Mouse (Mus musculus): ENCODE data around the gene Gm37240. TPM values are rescaled to one million over a fixed set of nuclear protein-coding genes. Genes with fewer than 3 reads are reported as not detected.

Gene Gm37240
- polyA plus RNA-seq, 1 experiment from 2014 or later = 12.7 TPM

DNA sequence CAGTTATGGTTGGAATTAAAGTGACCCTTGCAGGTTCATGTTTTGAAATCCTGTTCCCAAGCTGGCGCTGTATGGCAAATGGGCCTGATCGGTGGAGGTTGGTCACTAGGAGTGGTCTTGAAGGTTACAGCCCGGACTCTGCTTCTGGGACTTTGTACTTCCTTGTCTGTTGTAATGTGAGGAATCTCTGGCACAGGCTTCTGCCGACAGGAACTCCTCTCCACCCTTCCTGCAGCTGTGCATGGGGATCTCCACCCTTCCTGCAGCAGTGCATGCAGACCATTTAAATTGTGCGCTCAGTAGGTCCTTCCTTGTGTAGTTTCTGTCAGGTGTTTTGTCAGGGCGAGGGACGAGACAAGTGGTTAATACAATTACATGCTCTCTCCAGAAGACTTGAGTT, 1034.4 kb downstream of the Gm37240 start:
- peak; percentile 58; the same call in 1 of the 2 replicates for ATAC-seq (replicated peaks; ENCODE audit: insufficient number of reproducible peaks, insufficient read depth, low FRiP score, low read depth)
- peak overlapping the region; percentile 16; the same call in 1 of the 2 replicates for H3K4me2 ChIP-seq

DNA sequence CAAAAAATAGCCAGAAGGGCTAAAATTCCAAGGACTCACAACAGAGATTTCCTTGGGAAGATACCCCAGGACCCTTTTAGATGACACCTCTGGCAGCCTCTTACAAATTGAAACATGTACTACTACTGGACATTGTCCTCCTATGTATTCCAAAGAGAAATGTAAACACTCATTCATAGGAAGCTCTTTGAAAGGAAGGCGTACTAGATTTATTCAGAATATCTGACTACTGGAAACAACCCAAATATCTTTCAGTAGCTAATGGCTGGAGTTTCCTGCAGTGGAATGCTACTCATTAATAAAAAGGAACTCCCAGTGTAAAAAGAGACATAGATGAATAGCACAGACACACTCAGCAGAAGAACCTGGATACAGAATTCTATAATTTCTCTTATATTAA, 1035.5 kb downstream of the Gm37240 start:
- ATAC-seq (replicated peaks; ENCODE audit: insufficient number of reproducible peaks, insufficient read depth, low FRiP score, low read depth) = no peak
- H3K9me3 ChIP-seq (replicated peaks) = no peaks in the 10 kb centered on the region
- H3K27ac ChIP-seq = peak overlapping the region; percentile 36; the same call in 1 of the 2 replicates
- 13% methylated on average over 1 of the region's 1 CpGs for WGBS
- no peak overlapping the region for H3K9ac ChIP-seq
- H3K4me1 ChIP-seq (replicated peaks) = peaks cover 32% of the 10 kb centered on the region
- H3K36me3 ChIP-seq = no peaks in the 10 kb centered on the region
- H3K27me3 ChIP-seq = no peaks in the 10 kb centered on the region
- H3K4me2 ChIP-seq = no peak overlapping the region
- H3K4me3 ChIP-seq = no peak overlapping the region

More for the DNA sequence above, 1034.4 kb downstream of the Gm37240 start:
- 47% methylated on average over 7 of the region's 7 CpGs for WGBS
- no peaks in the 10 kb centered on the region for H3K9me3 ChIP-seq (replicated peaks)
- peak overlapping the region; percentile 54 for H3K27ac ChIP-seq
- H3K36me3 ChIP-seq = no peaks in the 10 kb centered on the region
- peaks cover 24% of the 10 kb centered on the region for H3K4me1 ChIP-seq (replicated peaks)
- H3K4me3 ChIP-seq = no peak overlapping the region
- H3K27me3 ChIP-seq = no peaks in the 10 kb centered on the region
- H3K9ac ChIP-seq = no peak overlapping the region

DNA sequence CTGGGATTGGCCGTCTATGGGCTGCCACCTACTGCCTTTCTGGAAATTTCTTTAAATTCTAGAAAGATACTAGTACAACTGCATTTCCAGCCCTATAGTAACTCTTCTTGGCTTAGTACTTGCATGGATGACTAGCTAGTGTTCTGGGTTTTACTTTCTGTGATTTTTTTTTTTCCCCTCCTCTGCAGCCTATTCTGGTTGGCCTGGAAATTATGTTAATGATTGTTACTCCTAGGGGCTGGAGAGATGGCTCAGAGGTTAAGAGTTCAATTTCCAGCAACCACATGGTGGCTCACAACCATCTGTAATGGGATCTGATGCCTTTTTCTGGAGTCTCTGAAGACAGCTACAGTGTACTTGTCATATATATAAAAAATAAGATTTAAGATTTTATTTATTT, 1036.9 kb downstream of the Gm37240 start:
- no peak for ATAC-seq (replicated peaks; ENCODE audit: insufficient number of reproducible peaks, insufficient read depth, low FRiP score, low read depth)
- no peak overlapping the region for H3K27ac ChIP-seq
- H3K36me3 ChIP-seq = no peaks in the 10 kb centered on the region
- no peaks in the 10 kb centered on the region for H3K9me3 ChIP-seq (replicated peaks)
- H3K27me3 ChIP-seq = no peaks in the 10 kb centered on the region
- H3K9ac ChIP-seq = no peak overlapping the region
- WGBS = 80% methylated on average over 1 of the region's 1 CpGs
- no peak overlapping the region for H3K4me2 ChIP-seq
- no peak overlapping the region for H3K4me3 ChIP-seq
- H3K4me1 ChIP-seq (replicated peaks) = peaks cover 32% of the 10 kb centered on the region

DNA sequence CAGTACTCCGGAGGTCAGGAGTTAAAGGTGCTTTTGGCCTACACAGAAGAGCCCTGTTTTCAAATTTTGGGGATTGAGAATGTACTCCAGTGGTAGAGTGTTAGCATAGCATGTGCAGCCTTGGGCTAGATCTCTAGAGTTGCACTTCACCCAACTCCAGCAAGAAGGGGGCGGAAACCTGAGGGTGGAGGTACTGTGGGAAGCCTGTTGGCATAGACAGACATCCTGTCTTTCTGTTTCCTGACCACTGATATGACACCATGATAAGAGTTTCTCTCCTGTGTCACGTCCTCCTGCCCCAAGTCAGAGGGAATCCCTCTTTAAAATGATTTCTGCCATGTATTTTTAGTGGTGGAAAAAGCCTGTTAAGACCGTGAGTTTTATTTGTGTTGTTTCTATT, 1038.5 kb downstream of the Gm37240 start:
- WGBS = 64% methylated on average over 4 of the region's 4 CpGs
- Histone ChIP-seq H3K36me3 (no peaks in the 10 kb centered on the region), H3K4me1 (replicated peaks) (peaks cover 31% of the 10 kb centered on the region), H3K27me3 (no peaks in the 10 kb centered on the region), H3K27ac (no peak overlapping the region), H3K4me2 (no peak overlapping the region), H3K9ac (no peak overlapping the region), H3K9me3 (replicated peaks) (no peaks in the 10 kb centered on the region), H3K4me3 (no peak overlapping the region)
- 0 out of 2 replicates have a peak, but pooled peaks have one; percentile 47 for ATAC-seq (replicated peaks; ENCODE audit: insufficient number of reproducible peaks, insufficient read depth, low FRiP score, low read depth)

DNA sequence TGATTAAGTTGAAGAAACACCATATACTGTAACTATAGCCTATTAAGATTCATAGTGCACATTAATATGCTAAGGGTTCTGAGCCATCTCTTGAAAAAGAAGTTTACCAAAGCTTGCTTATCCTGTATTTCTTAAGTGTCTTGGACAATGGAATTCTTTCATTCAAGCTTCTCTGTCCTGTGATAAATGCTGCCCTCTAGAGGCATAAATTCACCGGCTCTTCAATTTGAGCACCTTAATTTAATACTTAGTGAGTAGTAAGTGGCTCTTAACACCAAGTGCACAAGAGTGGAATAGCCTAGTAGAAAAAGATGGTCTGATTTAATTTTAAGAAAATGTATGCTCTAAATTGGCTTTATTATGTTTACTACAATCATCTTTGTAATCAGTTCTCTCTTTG, 1043.7 kb downstream of the Gm37240 start:
- H3K27me3 ChIP-seq = no peaks in the 10 kb centered on the region
- WGBS = 32% methylated on average over 1 of the region's 1 CpGs
- H3K4me2 ChIP-seq = no peak overlapping the region
- H3K4me3 ChIP-seq = no peak overlapping the region
- H3K9me3 ChIP-seq (replicated peaks) = no peaks in the 10 kb centered on the region
- H3K27ac ChIP-seq = no peak overlapping the region
- peaks cover 10% of the 10 kb centered on the region; the same call in 1 of the 2 replicates for H3K4me1 ChIP-seq (replicated peaks)
- H3K36me3 ChIP-seq = no peaks in the 10 kb centered on the region
- H3K9ac ChIP-seq = no peak overlapping the region
- no peak for ATAC-seq (replicated peaks; ENCODE audit: insufficient number of reproducible peaks, insufficient read depth, low FRiP score, low read depth)

DNA sequence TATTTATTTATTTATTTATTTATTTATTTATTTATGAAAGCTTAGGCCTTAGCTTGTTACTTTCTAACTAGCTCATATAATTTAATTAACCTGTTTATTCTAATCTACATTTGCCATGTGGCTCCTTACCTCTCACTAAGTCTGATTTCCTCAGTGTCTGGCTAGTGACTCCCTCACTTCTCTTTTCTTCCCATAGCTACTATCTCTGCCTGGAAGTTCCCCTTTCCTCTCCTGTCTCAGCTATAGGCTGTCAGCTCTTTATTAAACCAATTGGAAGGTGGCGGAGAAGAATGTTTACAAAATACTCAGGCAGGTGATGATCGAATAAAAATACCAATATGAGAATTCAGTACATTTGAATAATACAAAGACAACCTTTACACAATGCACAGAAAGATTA, 1044.5 kb downstream of the Gm37240 start:
- 78% methylated on average over 2 of the region's 2 CpGs for WGBS
- H3K36me3 ChIP-seq = no peaks in the 10 kb centered on the region
- H3K9me3 ChIP-seq (replicated peaks) = no peaks in the 10 kb centered on the region
- ATAC-seq (replicated peaks; ENCODE audit: insufficient number of reproducible peaks, insufficient read depth, low FRiP score, low read depth) = no peak
- H3K4me2 ChIP-seq = no peak overlapping the region
- no peak overlapping the region for H3K27ac ChIP-seq
- no peaks in the 10 kb centered on the region for H3K27me3 ChIP-seq
- H3K9ac ChIP-seq = no peak overlapping the region
- no peak overlapping the region for H3K4me3 ChIP-seq
- peaks cover 8% of the 10 kb centered on the region; the same call in 1 of the 2 replicates for H3K4me1 ChIP-seq (replicated peaks)

DNA sequence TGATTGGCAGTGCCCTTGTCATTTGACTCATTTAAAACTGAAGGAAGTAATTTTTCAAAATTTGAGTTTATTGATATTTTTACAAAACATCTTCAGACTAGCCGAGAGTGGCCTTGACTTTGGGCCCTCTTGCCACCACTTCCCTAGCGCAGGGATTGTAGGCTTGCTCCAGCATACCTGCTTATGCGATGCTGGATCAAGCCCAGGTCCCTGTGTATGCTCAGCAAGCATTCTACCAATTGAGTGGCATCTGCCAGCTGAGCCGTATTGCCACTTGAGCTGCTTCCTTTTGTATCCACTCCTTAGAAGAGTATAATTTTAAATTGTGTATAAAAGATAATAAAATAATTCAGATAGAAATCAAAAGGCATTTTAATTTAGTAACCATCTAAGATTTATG, 1046.0 kb downstream of the Gm37240 start:
- Histone ChIP-seq H3K27me3 (no peaks in the 10 kb centered on the region), H3K9me3 (replicated peaks) (no peaks in the 10 kb centered on the region), H3K27ac (no peak overlapping the region), H3K9ac (no peak overlapping the region), H3K4me2 (no peak overlapping the region), H3K36me3 (no peaks in the 10 kb centered on the region), H3K4me3 (no peak overlapping the region), H3K4me1 (replicated peaks) (no peaks in the 10 kb centered on the region)
- ATAC-seq (replicated peaks; ENCODE audit: insufficient number of reproducible peaks, insufficient read depth, low FRiP score, low read depth) = no peak
- WGBS = 87% methylated on average over 4 of the region's 4 CpGs

DNA sequence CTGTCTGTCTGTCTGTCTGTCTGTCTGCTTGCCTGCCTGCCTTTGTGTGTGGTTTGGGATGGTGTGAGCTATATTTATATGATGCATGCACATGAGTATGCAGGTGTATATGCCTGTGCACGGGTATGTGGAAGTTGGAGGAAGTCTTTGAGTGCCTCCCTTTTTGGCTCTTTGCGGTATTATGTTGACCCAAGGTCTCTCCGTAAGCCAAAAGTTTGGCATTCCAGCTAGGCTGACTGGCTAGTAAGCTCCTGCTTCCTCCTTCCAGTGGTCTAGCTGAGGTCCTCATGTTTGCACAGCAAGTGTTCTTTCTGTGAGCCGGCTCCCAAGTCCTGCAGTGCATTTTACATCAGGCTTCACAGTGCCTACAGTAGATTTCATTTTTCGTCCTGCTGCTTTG, 1047.8 kb downstream of the Gm37240 start:
- no peak overlapping the region for H3K4me2 ChIP-seq
- no peak overlapping the region for H3K27ac ChIP-seq
- H3K36me3 ChIP-seq = no peaks in the 10 kb centered on the region
- H3K9me3 ChIP-seq (replicated peaks) = no peaks in the 10 kb centered on the region
- H3K27me3 ChIP-seq = no peaks in the 10 kb centered on the region
- ATAC-seq (replicated peaks; ENCODE audit: insufficient number of reproducible peaks, insufficient read depth, low FRiP score, low read depth) = no peak
- no peak overlapping the region for H3K4me3 ChIP-seq
- no peak overlapping the region for H3K9ac ChIP-seq
- no peaks in the 10 kb centered on the region for H3K4me1 ChIP-seq (replicated peaks)
- WGBS = 80% methylated on average over 5 of the region's 5 CpGs

DNA sequence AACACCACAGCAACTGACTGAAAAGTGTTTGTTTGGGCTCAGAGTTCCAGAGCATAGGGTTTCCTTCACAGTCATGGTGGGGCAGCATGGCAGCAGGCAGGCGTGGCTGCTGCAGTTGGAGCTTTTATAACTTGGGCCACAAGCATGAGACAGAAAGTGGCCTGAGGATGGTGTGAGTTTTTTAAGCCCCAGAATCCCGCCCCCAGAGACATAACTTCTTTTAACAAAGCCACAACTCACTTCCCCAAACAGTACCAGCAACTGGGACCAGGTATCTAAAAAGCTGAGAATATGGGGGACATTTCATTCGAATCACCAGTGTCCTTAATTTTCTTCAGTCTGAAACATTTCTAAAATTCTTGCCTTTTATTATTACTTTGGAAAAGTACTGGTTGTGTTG, 1049.3 kb downstream of the Gm37240 start:
- no peaks in the 10 kb centered on the region for H3K4me1 ChIP-seq (replicated peaks)
- WGBS = 84% methylated on average over 3 of the region's 3 CpGs
- H3K27ac ChIP-seq = no peak overlapping the region
- H3K9ac ChIP-seq = no peak overlapping the region
- no peaks in the 10 kb centered on the region for H3K9me3 ChIP-seq (replicated peaks)
- H3K4me2 ChIP-seq = no peak overlapping the region
- no peaks in the 10 kb centered on the region for H3K36me3 ChIP-seq
- ATAC-seq (replicated peaks; ENCODE audit: insufficient number of reproducible peaks, insufficient read depth, low FRiP score, low read depth) = no peak
- H3K4me3 ChIP-seq = no peak overlapping the region
- no peaks in the 10 kb centered on the region for H3K27me3 ChIP-seq

DNA sequence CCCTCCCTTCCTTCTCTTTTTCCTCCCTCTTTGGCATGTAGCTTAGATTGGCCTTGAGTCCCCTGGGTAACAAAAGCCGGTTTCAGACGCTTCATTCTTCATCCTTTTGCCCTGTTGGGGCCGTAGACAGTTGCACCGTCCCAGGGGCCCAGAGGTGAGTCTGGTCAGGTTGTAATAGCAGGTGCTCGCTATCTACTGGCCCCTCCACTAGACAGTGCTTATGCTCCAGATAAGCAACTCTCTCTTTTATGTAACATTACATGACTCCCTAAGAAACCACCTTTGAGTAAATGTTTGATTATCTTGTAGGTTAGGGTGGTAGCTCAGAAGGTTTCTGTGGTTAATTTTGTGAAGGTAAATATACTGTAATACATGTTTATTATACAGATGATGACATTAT, 1051.3 kb downstream of the Gm37240 start:
- Histone ChIP-seq H3K9ac (no peak overlapping the region), H3K4me2 (no peak overlapping the region), H3K4me3 (no peak overlapping the region), H3K36me3 (no peaks in the 10 kb centered on the region), H3K27ac (no peak overlapping the region), H3K9me3 (replicated peaks) (no peaks in the 10 kb centered on the region), H3K4me1 (replicated peaks) (no peaks in the 10 kb centered on the region), H3K27me3 (no peaks in the 10 kb centered on the region)
- no peak for ATAC-seq (replicated peaks; ENCODE audit: insufficient number of reproducible peaks, insufficient read depth, low FRiP score, low read depth)
- WGBS = 54% methylated on average over 5 of the region's 5 CpGs

DNA sequence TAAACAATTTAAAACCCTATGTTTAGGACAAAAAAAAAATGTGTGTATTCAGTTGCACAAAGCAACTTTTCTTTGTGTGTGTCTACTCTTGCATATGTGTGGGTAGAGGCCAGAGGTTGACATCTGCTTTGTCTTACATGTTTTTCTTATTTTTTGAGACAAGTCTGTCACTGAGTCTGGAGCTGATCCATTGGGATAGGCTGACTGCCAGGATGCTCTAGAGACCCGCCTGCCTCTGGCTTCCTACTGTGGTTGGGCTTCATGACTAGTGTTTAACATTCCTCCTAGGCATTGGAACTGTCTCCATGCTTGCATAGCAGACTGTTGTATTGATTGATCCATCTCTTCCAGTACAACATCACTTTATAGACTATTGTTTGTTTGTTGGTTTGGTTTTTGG, 1058.0 kb downstream of the Gm37240 start:
- H3K27ac ChIP-seq = no peak overlapping the region
- no peaks in the 10 kb centered on the region for H3K36me3 ChIP-seq
- 61% methylated on average over 1 of the region's 1 CpGs for WGBS
- H3K4me2 ChIP-seq = no peak overlapping the region
- peaks cover 9% of the 10 kb centered on the region for H3K4me1 ChIP-seq (replicated peaks)
- no peaks in the 10 kb centered on the region for H3K27me3 ChIP-seq
- H3K4me3 ChIP-seq = no peak overlapping the region
- no peak overlapping the region for H3K9ac ChIP-seq
- ATAC-seq (replicated peaks; ENCODE audit: insufficient number of reproducible peaks, insufficient read depth, low FRiP score, low read depth) = no peak
- no peaks in the 10 kb centered on the region for H3K9me3 ChIP-seq (replicated peaks)

DNA sequence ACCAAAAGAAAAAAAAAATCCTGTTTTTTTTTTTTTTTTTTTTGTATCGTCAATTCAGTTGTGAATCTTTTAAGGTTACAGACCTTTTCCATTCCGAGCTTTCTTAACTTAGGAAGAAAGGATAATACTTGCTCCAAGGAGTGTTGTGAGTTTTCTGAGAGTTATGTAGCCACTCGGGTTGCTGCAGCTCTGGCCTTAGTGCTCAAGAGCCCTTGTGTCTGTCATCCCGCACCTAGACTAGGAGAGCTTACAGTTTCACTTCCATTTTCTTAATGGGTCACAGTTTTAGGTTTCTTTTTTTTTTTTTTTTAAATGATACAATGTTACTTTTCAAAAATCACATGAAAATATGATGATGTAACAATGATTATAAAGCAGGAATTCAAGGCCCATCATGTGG, 1059.7 kb downstream of the Gm37240 start:
- Histone ChIP-seq H3K9ac (no peak overlapping the region), H3K4me3 (no peak overlapping the region), H3K27ac (no peak overlapping the region), H3K9me3 (replicated peaks) (no peaks in the 10 kb centered on the region), H3K36me3 (no peaks in the 10 kb centered on the region), H3K27me3 (no peaks in the 10 kb centered on the region), H3K4me2 (no peak overlapping the region), H3K4me1 (replicated peaks) (peaks cover 9% of the 10 kb centered on the region)
- ATAC-seq (replicated peaks; ENCODE audit: insufficient number of reproducible peaks, insufficient read depth, low FRiP score, low read depth) = no peak
- 82% methylated on average over 4 of the region's 4 CpGs for WGBS

Data from heart, embryonic 15.5 days (tissue).